Mouse (Mus musculus): ENCODE measurements around the gene Rpl21. TPM values are rescaled to one million over a fixed set of nuclear protein-coding genes. Genes with fewer than 3 reads are reported as not detected.

The Rpl21 gene
- polyA plus RNA-seq (2014; fragmentation: Nextera tagmentation; extraction: Ambion mirVana): 582 and 608 TPM in 2 replicates

DNA sequence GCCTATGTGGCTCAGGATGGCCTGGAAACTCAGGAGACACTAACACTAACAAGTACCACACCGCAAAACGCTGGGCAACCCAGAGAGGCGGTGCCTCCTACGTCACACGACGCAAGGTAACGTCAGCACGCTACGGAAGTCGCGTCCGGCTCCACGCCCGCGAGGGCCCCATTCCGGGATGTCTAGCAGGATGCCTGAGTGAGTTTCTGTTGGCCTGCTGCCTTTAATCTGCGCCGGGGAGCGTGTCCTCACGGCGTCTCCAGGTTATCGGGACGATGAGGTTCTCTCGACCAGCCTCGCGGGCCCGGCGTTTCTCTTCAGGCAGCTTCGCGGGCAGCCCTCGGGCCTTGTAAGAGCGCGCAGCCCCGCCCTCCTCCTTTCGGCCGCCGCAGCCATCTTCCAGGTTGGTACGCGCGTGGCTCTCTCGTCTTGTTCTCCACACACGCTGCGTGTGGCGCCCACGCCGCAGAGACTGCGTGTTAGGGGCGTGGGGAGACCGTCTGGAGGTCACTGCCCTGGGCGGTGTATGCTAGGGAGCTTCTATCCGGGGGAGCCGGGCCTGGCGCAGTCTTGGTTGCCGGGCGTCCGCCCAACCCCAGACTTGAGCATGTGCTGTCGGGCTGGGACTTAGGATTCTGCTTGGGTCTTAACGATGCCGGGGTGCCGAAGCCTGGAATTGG lies at the start of gene Rpl21:
Gene Rpl21 (plus strand): TSS at position 122 of the 680 bp plus-strand sequence.
- H3K9ac ChIP-seq (replicated peaks; ENCODE audit: low read length): peak within 1 kb of the TSS; percentile 99
- H3K27ac ChIP-seq (replicated peaks; ENCODE audit: low read depth, low read length): peak within 1 kb of the TSS; percentile 62
- H3K4me1 ChIP-seq (ENCODE audit: control insufficient read depth, insufficient read depth, low read length): no peaks in the 10 kb centered on the region
- H3K36me3 ChIP-seq (replicated peaks; ENCODE audit: control insufficient read depth, insufficient read depth, low read depth, low read length): peaks cover 15% of the 10 kb centered on the region
- peak within 1 kb of the TSS; percentile 41 for H3K4me2 ChIP-seq (ENCODE audit: low read depth, low read length)
- no peaks in the 10 kb centered on the region for H3K27me3 ChIP-seq (ENCODE audit: control insufficient read depth, insufficient read depth, low read length)
- ATAC-seq (replicated peaks; ENCODE audit: insufficient number of reproducible peaks, low FRiP score, low TSS enrichment, low read depth) (peak; percentile 96), DNase-seq (ENCODE audit: low spot score) (peak; percentile 94)
- H3K9me3 ChIP-seq (replicated peaks; ENCODE audit: control insufficient read depth, low read length): no peaks in the 10 kb centered on the region
- H3K4me3 ChIP-seq (ENCODE audit: low read depth, low read length): peak within 1 kb of the TSS; percentile 95
- 0% methylated on average over 60 of the region's 60 CpGs for WGBS

GRCm38 (mm10) chr5:146783300-146783699 lies 49.4 kb upstream of the Rpl21 start:
- H3K4me2 ChIP-seq (ENCODE audit: low read depth, low read length): no peak overlapping the region
- ATAC-seq (replicated peaks; ENCODE audit: insufficient number of reproducible peaks, low FRiP score, low TSS enrichment, low read depth) (no peak), DNase-seq (ENCODE audit: low spot score) (no peak)
- no peaks in the 10 kb centered on the region for H3K4me1 ChIP-seq (ENCODE audit: control insufficient read depth, insufficient read depth, low read length)
- H3K4me3 ChIP-seq (ENCODE audit: low read depth, low read length): no peak overlapping the region
- no peak overlapping the region for H3K27ac ChIP-seq (replicated peaks; ENCODE audit: low read depth, low read length)
- no peak overlapping the region for H3K9ac ChIP-seq (replicated peaks; ENCODE audit: low read length)
- H3K27me3 ChIP-seq (ENCODE audit: control insufficient read depth, insufficient read depth, low read length): no peaks in the 10 kb centered on the region
- no peaks in the 10 kb centered on the region for H3K36me3 ChIP-seq (replicated peaks; ENCODE audit: control insufficient read depth, insufficient read depth, low read depth, low read length)
- no peaks in the 10 kb centered on the region for H3K9me3 ChIP-seq (replicated peaks; ENCODE audit: control insufficient read depth, low read length)
- WGBS: 90% methylated on average over 10 of the region's 10 CpGs

GRCm38 (mm10) chr5:146783891-146784290 lies 48.8 kb upstream of the Rpl21 start:
- 90% methylated on average over 10 of the region's 10 CpGs for whole genome bisulfite sequencing
- H3K4me2 ChIP-seq (ENCODE audit: low read depth, low read length): no peak overlapping the region
- no peaks in the 10 kb centered on the region for H3K4me1 ChIP-seq (ENCODE audit: control insufficient read depth, insufficient read depth, low read length)
- DNase-seq (ENCODE audit: low spot score) (no peak), ATAC-seq (replicated peaks; ENCODE audit: insufficient number of reproducible peaks, low FRiP score, low TSS enrichment, low read depth) (no peak)
- no peaks in the 10 kb centered on the region for H3K36me3 ChIP-seq (replicated peaks; ENCODE audit: control insufficient read depth, insufficient read depth, low read depth, low read length)
- H3K9ac ChIP-seq (replicated peaks; ENCODE audit: low read length): no peak overlapping the region
- H3K27ac ChIP-seq (replicated peaks; ENCODE audit: low read depth, low read length): no peak overlapping the region
- no peaks in the 10 kb centered on the region for H3K9me3 ChIP-seq (replicated peaks; ENCODE audit: control insufficient read depth, low read length)
- H3K27me3 ChIP-seq (ENCODE audit: control insufficient read depth, insufficient read depth, low read length): no peaks in the 10 kb centered on the region
- H3K4me3 ChIP-seq (ENCODE audit: low read depth, low read length): no peak overlapping the region

GRCm38 (mm10) chr5:146786123-146786522 lies 46.6 kb upstream of the Rpl21 start:
- no peak for ATAC-seq (replicated peaks; ENCODE audit: insufficient number of reproducible peaks, low FRiP score, low TSS enrichment, low read depth)
- no peaks in the 10 kb centered on the region for H3K4me1 ChIP-seq (ENCODE audit: control insufficient read depth, insufficient read depth, low read length)
- WGBS: 86% methylated on average over 8 of the region's 8 CpGs

GRCm38 (mm10) chr5:146789413-146789812 lies 43.3 kb upstream of the Rpl21 start:
- Histone ChIP-seq H3K9ac (replicated peaks; ENCODE audit: low read length) (no peak overlapping the region), H3K4me2 (ENCODE audit: low read depth, low read length) (no peak overlapping the region), H3K27ac (replicated peaks; ENCODE audit: low read depth, low read length) (no peak overlapping the region), H3K27me3 (ENCODE audit: control insufficient read depth, insufficient read depth, low read length) (no peaks in the 10 kb centered on the region), H3K4me3 (ENCODE audit: low read depth, low read length) (no peak overlapping the region), H3K9me3 (replicated peaks; ENCODE audit: control insufficient read depth, low read length) (no peaks in the 10 kb centered on the region), H3K36me3 (replicated peaks; ENCODE audit: control insufficient read depth, insufficient read depth, low read depth, low read length) (no peaks in the 10 kb centered on the region), H3K4me1 (ENCODE audit: control insufficient read depth, insufficient read depth, low read length) (no peaks in the 10 kb centered on the region)
- ATAC-seq (replicated peaks; ENCODE audit: insufficient number of reproducible peaks, low FRiP score, low TSS enrichment, low read depth) (no peak), DNase-seq (ENCODE audit: low spot score) (no peak)
- 88% methylated on average over 9 of the region's 9 CpGs for WGBS

More at GRCm38 (mm10) chr5:146786123-146786522, 46.6 kb upstream of the Rpl21 start:
- Histone ChIP-seq H3K27me3 (ENCODE audit: control insufficient read depth, insufficient read depth, low read length) (no peaks in the 10 kb centered on the region), H3K9ac (replicated peaks; ENCODE audit: low read length) (no peak overlapping the region), H3K4me3 (ENCODE audit: low read depth, low read length) (no peak overlapping the region), H3K4me2 (ENCODE audit: low read depth, low read length) (no peak overlapping the region), H3K36me3 (replicated peaks; ENCODE audit: control insufficient read depth, insufficient read depth, low read depth, low read length) (no peaks in the 10 kb centered on the region), H3K27ac (replicated peaks; ENCODE audit: low read depth, low read length) (no peak overlapping the region), H3K9me3 (replicated peaks; ENCODE audit: control insufficient read depth, low read length) (no peaks in the 10 kb centered on the region)
- DNase-seq (ENCODE audit: low spot score): no peak

- no peak overlapping the region for H3K27ac ChIP-seq (replicated peaks; ENCODE audit: low read depth, low read length)
- no peaks in the 10 kb centered on the region for H3K9me3 ChIP-seq (replicated peaks; ENCODE audit: control insufficient read depth, low read length)
- H3K4me2 ChIP-seq (ENCODE audit: low read depth, low read length): no peak overlapping the region
- no peaks in the 10 kb centered on the region for H3K27me3 ChIP-seq (ENCODE audit: control insufficient read depth, insufficient read depth, low read length)
- DNase-seq (ENCODE audit: low spot score) (no peak), ATAC-seq (replicated peaks; ENCODE audit: insufficient number of reproducible peaks, low FRiP score, low TSS enrichment, low read depth) (no peak)
- no peaks in the 10 kb centered on the region for H3K36me3 ChIP-seq (replicated peaks; ENCODE audit: control insufficient read depth, insufficient read depth, low read depth, low read length)
- H3K4me1 ChIP-seq (ENCODE audit: control insufficient read depth, insufficient read depth, low read length): no peaks in the 10 kb centered on the region
- WGBS: 84% methylated on average over 8 of the region's 8 CpGs
- H3K9ac ChIP-seq (replicated peaks; ENCODE audit: low read length): no peak overlapping the region
- H3K4me3 ChIP-seq (ENCODE audit: low read depth, low read length): no peak overlapping the region
Measured at GRCm38 (mm10) chr5:146790944-146791343, 41.7 kb upstream of the Rpl21 start.

GRCm38 (mm10) chr5:146792140-146792791 lies 40.4 kb upstream of the Rpl21 start:
- H3K27ac ChIP-seq (replicated peaks; ENCODE audit: low read depth, low read length): no peak overlapping the region
- no peak for DNase-seq (ENCODE audit: low spot score)
- H3K4me2 ChIP-seq (ENCODE audit: low read depth, low read length): no peak overlapping the region
- H3K36me3 ChIP-seq (replicated peaks; ENCODE audit: control insufficient read depth, insufficient read depth, low read depth, low read length): no peaks in the 10 kb centered on the region
- H3K27me3 ChIP-seq (ENCODE audit: control insufficient read depth, insufficient read depth, low read length): no peaks in the 10 kb centered on the region
- ATAC-seq (replicated peaks; ENCODE audit: insufficient number of reproducible peaks, low FRiP score, low TSS enrichment, low read depth): no peak
- no peak overlapping the region for H3K4me3 ChIP-seq (ENCODE audit: low read depth, low read length)
- H3K9me3 ChIP-seq (replicated peaks; ENCODE audit: control insufficient read depth, low read length): no peaks in the 10 kb centered on the region
- 68% methylated on average over 7 of the region's 7 CpGs for WGBS
- no peak overlapping the region for H3K9ac ChIP-seq (replicated peaks; ENCODE audit: low read length)
- H3K4me1 ChIP-seq (ENCODE audit: control insufficient read depth, insufficient read depth, low read length): no peaks in the 10 kb centered on the region

- Histone ChIP-seq H3K4me3 (ENCODE audit: low read depth, low read length) (peak overlapping the region; percentile 95), H3K27ac (replicated peaks; ENCODE audit: low read depth, low read length) (peak overlapping the region; percentile 85), H3K36me3 (replicated peaks; ENCODE audit: control insufficient read depth, insufficient read depth, low read depth, low read length) (no peaks in the 10 kb centered on the region), H3K9ac (replicated peaks; ENCODE audit: low read length) (peak overlapping the region; percentile 91), H3K4me2 (ENCODE audit: low read depth, low read length) (peak overlapping the region; percentile 53), H3K27me3 (ENCODE audit: control insufficient read depth, insufficient read depth, low read length) (no peaks in the 10 kb centered on the region), H3K9me3 (replicated peaks; ENCODE audit: control insufficient read depth, low read length) (no peaks in the 10 kb centered on the region), H3K4me1 (ENCODE audit: control insufficient read depth, insufficient read depth, low read length) (no peaks in the 10 kb centered on the region)
- DNase-seq (ENCODE audit: low spot score) (no peak), ATAC-seq (replicated peaks; ENCODE audit: insufficient number of reproducible peaks, low FRiP score, low TSS enrichment, low read depth) (no peak)
- WGBS: 11% methylated on average over 18 of the region's 18 CpGs
Measured at GRCm38 (mm10) chr5:146793630-146794083, 39.0 kb upstream of the Rpl21 start.

Data from embryonic facial prominence, embryonic 11.5 days (tissue).